Mouse (Mus musculus): Measurements from ENCODE around the gene Hps4.

- TF ChIP-seq CTCF (IDR thresholded peaks at IDR 0.05; ENCODE audit: low read depth, low read length) (no peak), POLR2A (IDR thresholded peaks at IDR 0.05; ENCODE audit: borderline replicate concordance, low read depth, low read length) (no peak)
These were observed 19.6 kb upstream of the Hps4 start for GRCm38 (mm10) chr5:112323246-112323645.

All from bone marrow macrophage, adult 2 months (primary cell).